Mouse (Mus musculus): Measurements from ENCODE around the gene Smarcd2.
A peak's percentile ranks its signal among the peaks of the same experiment; 100 is the strongest.
"Not testable (repeated sequence)": the region's sequence is repeated elsewhere in the genome, so short reads cannot be mapped to it uniquely, and the experiment has no call there.

Gene Smarcd2

GRCm38 (mm10) chr11:106274971-106275411, 2.2 kb upstream of the Smarcd2 start:
- peak; percentile 78 to 81 for DNase-seq

GRCm38 (mm10) chr11:106274374-106274773, 1.6 kb upstream of the Smarcd2 start:
- no peak for DNase-seq

DNA sequence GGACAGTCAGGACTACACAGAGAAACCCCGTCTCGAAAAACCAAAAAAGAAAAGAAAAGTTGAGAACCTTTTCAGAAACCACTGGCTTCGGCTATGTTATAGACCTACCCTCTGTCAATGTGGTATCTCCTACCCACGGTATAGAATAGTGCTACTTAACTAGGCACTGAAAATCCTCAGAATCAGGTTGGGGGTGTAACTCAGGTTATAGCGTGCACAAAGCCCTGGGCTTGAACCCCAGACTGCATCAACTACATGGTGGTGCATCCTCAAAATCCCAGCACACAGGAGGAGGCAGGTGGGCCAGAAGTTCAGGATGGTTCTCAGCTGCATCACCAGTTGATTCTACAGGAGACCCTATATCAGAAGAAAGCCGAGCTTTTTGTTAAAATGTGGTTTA, 1.0 kb upstream of the Smarcd2 start:
- no peak for DNase-seq

- DNase-seq: no peak
Observed at GRCm38 (mm10) chr11:106273311-106273684, 526 bp upstream of the Smarcd2 start.

- DNase-seq: peak in 1 of 2 experiments; percentile 67
Observed at GRCm38 (mm10) chr11:106271794-106272643, 753 bp downstream of the Smarcd2 start.

GRCm38 (mm10) chr11:106271131-106271793, 1.5 kb downstream of the Smarcd2 start:
- peak in 1 of 2 experiments; percentile 29 for DNase-seq

- peak in 1 of 2 experiments; percentile 39 for DNase-seq
Observed at GRCm38 (mm10) chr11:106269060-106269431, 3.7 kb downstream of the Smarcd2 start.

GRCm38 (mm10) chr11:106268326-106269059, 4.3 kb downstream of the Smarcd2 start:
- peak; percentile 78 to 87 for DNase-seq

DNA sequence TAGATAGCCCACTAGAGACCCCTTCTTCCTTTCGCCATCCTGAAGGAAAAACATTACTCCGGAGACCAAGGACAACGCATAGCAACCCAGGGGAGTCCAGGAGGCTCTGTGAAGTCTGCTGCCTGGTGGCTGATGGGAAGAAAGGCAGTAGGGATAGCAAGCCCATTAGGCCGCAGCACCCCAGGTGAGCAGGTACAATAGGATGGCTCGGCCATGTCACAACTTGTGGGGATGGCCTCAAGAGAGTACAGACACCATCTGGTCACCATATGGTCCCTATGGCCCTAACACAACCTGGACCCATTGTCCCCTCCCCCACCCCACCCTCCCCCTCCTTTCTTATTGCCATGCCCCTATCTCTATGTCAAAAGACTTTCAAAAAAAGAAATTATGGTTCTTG, 4.9 kb downstream of the Smarcd2 start:
- no peak for DNase-seq

GRCm38 (mm10) chr11:106267311-106267852, 5.4 kb downstream of the Smarcd2 start:
- DNase-seq: peak; percentile 73 to 80

GRCm38 (mm10) chr11:106266431-106266830, 6.3 kb downstream of the Smarcd2 start:
- DNase-seq: no peak

- DNase-seq: no peak
Observed at GRCm38 (mm10) chr11:106265570-106265969, 7.2 kb downstream of the Smarcd2 start.

- no peak for DNase-seq
Observed at GRCm38 (mm10) chr11:106264988-106265387, 7.8 kb downstream of the Smarcd2 start.

DNA sequence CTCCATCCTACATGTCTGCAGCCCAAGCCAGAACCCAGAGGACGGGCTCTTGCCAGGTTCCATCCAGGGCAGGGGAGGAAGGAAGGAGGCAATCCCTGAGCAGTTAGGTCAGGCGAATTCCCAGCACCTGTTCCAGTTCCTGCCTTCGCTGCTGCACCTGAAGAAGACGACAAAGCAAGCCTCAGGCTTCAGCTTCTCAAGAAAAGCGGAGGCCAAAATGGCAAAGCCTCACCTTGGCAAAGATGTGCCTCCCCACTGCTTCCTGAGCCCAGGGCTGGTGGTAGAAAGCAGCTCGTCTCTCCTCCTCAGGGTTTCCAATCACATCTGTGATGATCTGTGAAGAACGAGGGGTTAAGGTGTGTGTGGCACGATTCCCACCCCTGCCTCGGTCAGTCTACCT, 8.8 kb downstream of the Smarcd2 start:
- DNase-seq: no peak

DNA sequence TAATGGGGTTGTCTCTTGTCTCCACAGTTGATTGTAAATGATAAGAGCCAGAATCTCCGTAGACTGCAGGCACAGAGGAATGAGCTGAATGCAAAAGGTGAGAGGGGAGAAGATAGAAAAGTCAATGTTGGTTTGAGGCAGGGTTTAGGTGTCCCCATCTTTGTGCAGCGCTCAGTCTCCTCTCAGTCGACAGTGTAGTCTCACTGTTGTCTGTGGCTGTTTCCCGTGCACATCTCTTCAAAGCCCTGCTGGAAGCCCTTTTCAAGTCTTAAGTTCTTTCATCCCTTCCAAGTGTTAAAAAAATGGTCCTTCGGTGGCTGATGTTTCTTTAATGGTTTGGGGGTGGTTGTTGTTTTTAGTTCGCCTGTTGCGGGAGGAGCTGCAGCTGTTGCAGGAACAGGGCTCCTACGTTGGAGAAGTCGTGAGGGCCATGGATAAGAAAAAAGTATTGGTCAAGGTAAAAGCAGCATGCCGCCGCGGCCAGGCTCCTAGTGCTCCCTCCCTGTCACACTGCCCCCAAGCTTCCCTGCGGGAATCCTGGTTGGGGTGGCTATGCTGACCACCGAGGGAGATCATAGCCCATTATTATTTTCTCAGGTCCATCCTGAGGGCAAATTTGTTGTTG, 11.8 kb downstream of the Smarcd2 start:
- DNase-seq: no peak

DNA sequence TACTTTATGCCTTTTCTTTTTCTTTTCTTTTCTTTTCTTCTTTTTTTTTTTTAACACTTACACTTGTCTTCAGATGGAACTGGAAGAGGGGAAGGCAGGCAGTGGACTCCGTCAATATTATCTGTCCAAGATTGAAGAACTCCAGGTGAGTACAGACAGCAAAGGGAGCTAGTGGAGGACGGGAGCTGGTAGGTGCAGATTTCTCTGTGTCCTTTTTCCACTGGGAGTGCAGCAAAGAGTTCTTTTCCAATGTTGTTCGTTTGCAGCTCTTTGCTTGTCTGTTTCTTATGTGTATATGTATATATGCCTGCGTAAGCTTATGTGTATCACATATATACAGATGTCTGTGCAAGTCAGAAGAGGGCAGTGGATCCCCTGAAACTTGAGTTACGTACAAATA, 16.0 kb downstream of the Smarcd2 start:
- peak; percentile 51 to 70 for DNase-seq

DNA sequence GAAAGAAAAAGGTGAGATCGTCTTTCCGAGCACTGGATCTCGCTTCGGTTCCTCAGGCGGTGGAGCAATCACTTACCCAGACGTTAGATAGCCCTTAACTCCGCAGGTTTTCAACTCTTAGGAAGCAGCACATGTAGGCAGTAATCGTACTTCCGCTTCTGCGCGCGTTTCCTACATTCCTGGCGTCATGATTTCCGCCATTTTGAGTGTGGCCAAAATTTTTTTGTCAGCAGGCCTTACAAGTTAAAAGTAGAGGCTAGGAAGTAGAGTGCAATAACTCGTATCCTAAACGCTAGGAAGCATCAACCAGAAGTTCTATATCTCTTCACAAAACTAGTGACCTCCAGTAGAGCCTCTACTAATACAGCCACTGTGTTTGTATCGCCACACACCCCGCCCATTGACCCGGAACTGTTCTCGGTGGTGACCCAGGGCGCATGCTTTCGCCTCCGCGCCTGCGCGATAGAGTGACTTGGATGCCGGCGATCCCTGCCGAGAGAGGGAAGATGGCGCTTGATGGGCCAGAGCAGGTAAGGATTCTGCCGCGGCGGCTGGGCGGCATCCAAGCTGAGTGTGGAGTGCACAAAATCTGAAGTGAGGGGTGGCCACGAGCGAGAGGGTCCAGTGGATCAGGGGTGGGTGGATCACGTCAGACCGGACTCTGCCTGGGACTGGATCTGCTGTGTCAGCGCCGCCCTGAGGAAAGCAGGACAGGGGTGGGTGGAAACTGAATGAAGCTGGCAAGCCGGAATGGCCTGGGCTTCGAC, 16.9 kb downstream of the Smarcd2 start, which contains the start of the genes Ftsj3 and Psmc5:
Ftsj3 (minus strand) TSS at position 395 of the 767 bp plus-strand sequence.
Psmc5 (plus strand) TSS at position 470 of the 767 bp plus-strand sequence.
- DNase-seq: peak; percentile 99 to 100

GRCm38 (mm10) chr11:106255174-106255573, 17.6 kb downstream of the Smarcd2 start:
- DNase-seq: no peak

DNA sequence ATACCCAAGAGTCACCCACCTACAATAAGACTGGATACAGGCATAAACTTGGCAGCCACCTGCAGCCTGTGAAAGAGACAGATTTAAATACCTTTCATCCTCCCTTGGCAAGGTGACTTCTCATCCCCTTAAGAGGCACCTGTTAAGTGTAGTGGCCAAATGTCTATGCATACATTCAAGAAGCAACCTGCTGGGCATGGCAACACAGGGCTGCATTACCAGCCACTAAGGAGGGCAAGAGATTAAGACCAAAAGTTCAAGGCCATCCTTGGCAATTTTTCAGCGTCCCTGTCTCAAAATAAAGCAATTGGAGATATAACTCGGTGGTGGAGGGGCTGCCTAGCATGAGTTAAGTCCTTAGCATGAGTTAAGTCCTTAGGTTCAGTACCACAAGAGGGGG, 18.0 kb downstream of the Smarcd2 start:
- DNase-seq: no peak

DNA sequence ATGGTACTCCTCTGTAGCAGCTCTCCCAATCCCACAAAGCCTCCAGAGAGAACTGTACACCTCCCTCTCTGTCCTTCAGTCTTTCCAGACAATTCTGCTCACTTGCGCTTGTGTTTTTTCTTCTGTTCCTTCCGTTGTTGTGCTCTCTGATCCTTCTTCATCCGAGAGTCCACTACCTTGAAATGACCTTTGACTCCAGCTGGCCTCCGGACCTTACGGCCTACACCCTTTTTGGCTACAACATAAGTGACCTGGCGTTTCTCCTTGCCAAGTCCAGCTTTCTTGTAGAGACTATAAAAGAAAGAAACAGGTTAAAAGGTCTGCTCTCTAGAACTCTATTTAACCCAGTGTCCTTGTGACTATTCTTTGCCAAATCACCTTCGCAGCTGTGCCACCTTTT, 23.4 kb downstream of the Smarcd2 start:
- peak; percentile 58 to 68 for DNase-seq

DNA sequence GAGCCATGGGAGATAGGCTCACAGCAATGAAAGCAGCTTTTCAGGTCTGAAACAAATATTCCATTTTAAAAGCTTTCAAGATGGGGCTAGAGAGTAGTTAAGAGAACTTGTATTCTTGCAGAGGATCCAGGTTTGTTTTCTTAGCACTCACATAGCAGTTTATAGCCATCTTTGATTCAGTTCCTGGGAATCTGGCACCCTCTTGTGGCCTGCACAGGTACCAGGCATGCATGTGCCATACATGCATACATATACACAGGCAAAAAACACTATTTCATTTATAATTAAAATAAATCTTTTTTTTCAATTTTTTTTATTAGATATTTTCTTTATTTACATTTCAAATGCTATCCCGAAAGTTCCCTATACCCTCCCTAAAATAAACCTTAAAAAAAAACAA, 25.9 kb downstream of the Smarcd2 start:
- DNase-seq: peak in 1 of 2 experiments; percentile 51

DNA sequence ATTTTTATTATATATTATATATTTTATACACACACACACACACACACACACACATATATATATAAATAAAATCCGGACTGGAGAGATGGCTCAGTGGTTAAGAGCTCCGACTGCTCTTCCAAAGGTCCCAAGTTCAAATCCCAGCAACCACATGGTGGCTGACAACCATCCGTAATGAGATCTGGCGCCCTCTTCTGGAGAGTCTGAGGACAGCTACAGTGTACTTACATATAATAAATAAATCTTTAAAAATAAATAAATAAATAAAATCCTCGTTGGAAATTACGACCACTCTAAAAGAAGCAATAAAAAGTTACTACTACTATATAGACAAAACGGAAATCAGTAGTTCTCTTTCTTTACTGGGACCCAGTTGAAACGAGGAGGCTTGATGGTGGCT, 38.8 kb downstream of the Smarcd2 start:
- DNase-seq: not testable (repeated sequence)

All from kidney, postnatal 36 days (tissue).